Mouse (Mus musculus): ENCODE data around the gene Fndc1. TPM values are rescaled to one million over a fixed set of nuclear protein-coding genes. Genes with fewer than 3 reads are reported as not detected.

Fndc1 gene
- total RNA-seq, 2 experiments from 2014 or later = 20.2 to 20.7 TPM

DNA sequence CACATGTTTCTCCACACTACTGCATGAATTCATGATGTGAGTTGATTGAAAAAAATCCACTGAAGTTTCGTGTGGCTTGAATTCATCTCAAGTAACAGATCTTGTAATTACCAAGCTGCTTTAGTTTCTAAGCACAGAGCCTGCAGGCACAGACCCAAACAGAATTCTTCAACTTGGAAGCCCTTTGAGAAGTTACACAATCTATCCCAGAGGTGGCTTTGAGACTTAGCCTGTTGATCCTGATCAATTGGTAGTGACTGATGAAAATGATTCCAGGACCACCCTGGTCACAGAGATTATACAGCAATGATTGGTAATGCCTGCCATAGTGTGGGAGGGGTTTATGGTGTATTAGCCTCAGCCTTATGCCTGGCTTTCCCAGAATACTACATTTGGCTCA is 108.2 kb downstream of the Fndc1 start:
- intact Hi-C loops (cut with DNase I) = no loop called here
- no peak for DNase-seq (ENCODE audit: low spot score)

DNA sequence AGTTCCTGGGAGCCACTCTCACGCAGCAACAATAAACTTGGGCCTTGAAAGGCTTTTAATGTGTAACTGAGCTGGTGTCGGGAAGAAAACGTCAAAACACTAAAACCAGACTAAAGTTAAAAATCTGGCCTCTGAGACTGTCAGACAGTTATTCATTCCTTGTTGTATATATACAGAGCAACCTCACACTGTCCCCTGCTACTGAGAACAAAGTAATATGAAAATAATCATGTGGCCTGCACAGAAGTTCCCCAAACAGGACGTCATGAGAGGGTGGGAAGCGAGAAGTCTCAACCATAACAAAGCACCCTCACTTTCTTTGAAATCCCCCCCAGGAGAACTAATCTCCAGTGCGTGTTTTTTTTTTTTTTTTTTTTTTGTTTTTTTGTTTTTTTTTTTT is 109.2 kb downstream of the Fndc1 start:
- intact Hi-C loops (cut with DNase I) = no loop called here
- DNase-seq (ENCODE audit: low spot score) = no peak

DNA sequence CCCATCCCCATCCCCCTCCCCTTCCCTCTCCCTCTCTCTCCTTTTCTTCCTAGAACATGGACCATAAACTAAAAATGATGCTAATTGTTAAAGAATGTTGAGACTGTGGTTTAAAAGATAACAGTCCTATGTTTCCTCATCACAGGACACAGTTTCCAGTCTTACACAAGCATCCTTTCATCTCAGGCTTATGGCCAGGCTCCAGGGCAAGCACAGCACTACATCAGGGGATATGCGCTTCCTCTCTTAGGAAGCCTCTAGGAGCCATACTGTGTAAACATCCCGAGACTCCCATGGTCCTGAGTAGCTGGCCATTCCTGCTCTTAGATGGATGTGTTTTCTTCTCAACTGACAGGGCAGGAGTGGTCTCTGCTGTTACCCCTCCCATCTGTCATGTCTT is 114.1 kb downstream of the Fndc1 start:
- DNase-seq (ENCODE audit: low spot score) = peak; percentile 49
- intact Hi-C loops (cut with DNase I) = no loop called here

DNA sequence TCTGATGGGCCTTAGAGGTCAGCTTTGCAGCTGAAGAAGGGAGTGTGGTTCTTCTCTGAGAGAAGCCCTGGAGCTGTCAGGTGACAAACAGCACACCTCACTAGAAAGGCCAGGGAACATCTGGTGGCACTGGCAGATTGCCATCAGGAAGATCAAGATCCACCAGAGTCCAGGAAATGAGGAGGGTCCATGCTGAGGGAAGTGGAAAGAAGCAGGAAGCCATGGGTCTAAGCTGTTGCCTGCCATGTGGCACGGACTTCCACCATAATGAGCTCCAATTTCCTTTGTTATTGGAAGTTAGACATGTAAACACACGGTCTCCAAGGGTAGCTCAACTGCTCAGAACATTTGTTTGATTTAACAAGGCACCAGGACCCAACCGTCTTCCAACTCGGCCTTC is 120.0 kb downstream of the Fndc1 start:
- intact Hi-C loops (cut with DNase I) = no loop called here
- no peak for DNase-seq (ENCODE audit: low spot score)

DNA sequence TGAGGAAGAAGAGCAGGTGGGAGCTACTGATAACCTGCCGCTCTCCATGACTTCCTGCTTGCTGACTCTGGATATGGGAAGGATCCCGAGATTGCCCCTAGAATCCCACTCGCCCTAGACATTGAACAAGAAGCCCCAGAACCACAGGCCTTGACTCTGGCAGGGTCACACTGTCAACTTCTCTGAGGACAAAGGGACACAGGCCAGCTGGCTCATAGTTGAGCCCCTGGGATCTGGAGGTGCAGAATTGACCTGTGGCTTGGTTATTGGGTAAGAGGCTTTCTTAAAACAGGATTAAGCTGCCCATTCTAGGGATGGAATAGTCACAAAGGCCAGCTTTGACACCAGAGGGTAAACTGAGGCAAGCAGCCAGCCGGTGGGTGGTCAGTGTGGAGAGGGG is 136.8 kb downstream of the Fndc1 start:
- DNase-seq (ENCODE audit: low spot score) = no peak
- intact Hi-C loops (cut with DNase I) = no loop called here

Small RNA genes lying within 50 kb of the gene (microRNA-seq; reads per million reads assigned to microRNA genes)
- not detected for gene Gm25872

Other genes with a start within 250 kb of the Fndc1 start
- gene Tagap, start 98.7 kb upstream of the Fndc1 start, total RNA-seq (2021) = 1 to 10 TPM; 1.8 to 2.6 TPM
- 10 to 100 TPM; 27.5 to 39.6 TPM for gene Rsph3a, start 118.3 kb upstream of the Fndc1 start, total RNA-seq (2021)

Data from heart, postnatal 25 days (tissue).